Mouse (Mus musculus) testis, adult 10 weeks (tissue): Measurements from ENCODE around the gene Cyp4a29. TPM values are rescaled to one million over a fixed set of nuclear protein-coding genes. Genes with fewer than 3 reads are reported as not detected.

Experiments
- polyA plus RNA-seq: library from polyadenylated mRNA; stranded (reverse); fragments of 350-450 nt; fragmentation: Illumina TruSeq; extraction: RNeasy Lipid Tissue Mini Kit (QIAGEN cat#74804); gene quantifications from one replicate; pipeline ENCODE4 v1.2.3, GENCODE M21; 2014; ENCODE audit warnings: low read depth, low replicate concordance

The Cyp4a29 gene
- not detected for polyA plus RNA-seq

DNA sequence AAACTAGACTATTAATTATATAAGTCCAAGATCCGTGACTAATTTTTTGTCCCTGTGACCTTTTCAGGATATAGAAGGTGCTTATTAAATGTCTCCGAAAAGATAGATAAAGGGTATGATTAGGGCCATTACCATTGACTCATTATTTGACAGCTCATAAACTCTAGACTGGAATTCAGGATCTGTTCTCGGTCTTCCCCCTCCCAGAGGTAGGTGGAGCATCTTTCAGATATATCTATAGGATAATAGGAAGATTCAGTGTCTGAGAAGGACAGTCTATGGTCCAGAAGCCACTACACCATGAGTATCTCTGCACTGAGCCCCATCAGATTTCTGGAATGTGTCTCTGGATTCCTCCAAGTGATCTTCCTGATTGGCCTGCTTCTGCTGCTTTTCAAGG is at the start of gene Cyp4a29:
Gene Cyp4a29 (plus strand): TSS at position 301 of the 400 bp plus-strand sequence.

GRCm38 (mm10) chr4:115298746-115299145 is 56.9 kb downstream of the Cyp4a29 start, which contains the start of gene Cyp4a12a:
TSS of gene Cyp4a12a (plus strand) at chr4:115299046.

Other genes with a start within 250 kb of the Cyp4a29 start
- 31.7 TPM for gene Stil, start 241.9 kb upstream of the Cyp4a29 start, polyA plus RNA-seq
- gene Tal1, start 185.7 kb upstream of the Cyp4a29 start, polyA plus RNA-seq, result 0.32 TPM
- 25.5 TPM for gene Pdzk1ip1, start 153.4 kb upstream of the Cyp4a29 start, polyA plus RNA-seq
- gene Cyp4x1, start 107.8 kb upstream of the Cyp4a29 start, polyA plus RNA-seq, result not detected
- not detected for gene Cyp4a12a, start 57.0 kb downstream of the Cyp4a29 start, polyA plus RNA-seq
- not detected for gene Cyp4a12b, start 169.5 kb downstream of the Cyp4a29 start, polyA plus RNA-seq
- gene Cyp4a30b, start 210.5 kb downstream of the Cyp4a29 start, polyA plus RNA-seq, result not detected